ENCODE assay signal across 8 mouse cellular contexts in genomic region chr1:153101327-153101880, GRCm38 (mm10).
DNase-seq lines count a peak whose midpoint lies in the region; ATAC-seq and TF ChIP-seq lines count a peak whose summit lies in the region.

No protein-coding gene starts in this region.

- H3K4me2 ChIP-seq in forebrain, postnatal 0 days (ENCODE audit: low read depth), result no peak overlapping the region
- no peak overlapping the region for H3K4me2 ChIP-seq in liver, embryonic 14.5 days (ENCODE audit: low read depth)

- H3K27ac ChIP-seq in forebrain, postnatal 0 days (ENCODE audit: low read depth, low read length), result no peak overlapping the region
- no peak overlapping the region for H3K27ac ChIP-seq in liver, embryonic 14.5 days

- H3K36me3 ChIP-seq in forebrain, postnatal 0 days (ENCODE audit: insufficient read depth), result peaks cover 4% of the 10 kb centered on the region
- H3K36me3 ChIP-seq in liver, embryonic 14.5 days (replicated peaks; ENCODE audit: control insufficient read depth, insufficient read depth, low read depth), result no peaks in the 10 kb centered on the region

- no peaks in the 10 kb centered on the region for H3K27me3 ChIP-seq in forebrain, postnatal 0 days (ENCODE audit: insufficient read depth, low read length)
- H3K27me3 ChIP-seq in liver, embryonic 14.5 days (ENCODE audit: control insufficient read depth, insufficient read depth, low read length), result no peaks in the 10 kb centered on the region

- no peak overlapping the region for H3K4me3 ChIP-seq in forebrain, postnatal 0 days (ENCODE audit: low read depth, low read length)
- H3K4me3 ChIP-seq in liver, embryonic 14.5 days (ENCODE audit: insufficient read depth in 1 of 2, low read depth in 2 of 2, low read length in 2 of 2), result no peak overlapping the region

- WGBS in forebrain, postnatal 0 days, result 36% methylated on average over 9 of the region's 9 CpGs
- WGBS in liver, embryonic 14.5 days (ENCODE audit: insufficient replicate concordance), result 16% methylated on average over 9 of the region's 9 CpGs

- no peak for TF ChIP-seq EP300 in liver, embryonic 14.5 days (IDR thresholded peaks at IDR 0.05; ENCODE audit: low read depth)

- no peak for ATAC-seq in forebrain, postnatal 0 days
- no peak for ATAC-seq in liver, embryonic 14.5 days (ENCODE audit: insufficient read depth)
- no peak for ATAC-seq in monocyte, adult 5-6 weeks (replicated peaks; ENCODE audit: insufficient number of reproducible peaks, low FRiP score, low TSS enrichment, poor library complexity, severe bottlenecking)

- no peak overlapping the region for H3K9ac ChIP-seq in forebrain, postnatal 0 days
- H3K9ac ChIP-seq in liver, embryonic 14.5 days (replicated peaks), result no peak overlapping the region

- TF ChIP-seq CTCF in forebrain, postnatal 0 days (IDR thresholded peaks at IDR 0.05; ENCODE audit: low read depth), result peak; percentile 75
- TF ChIP-seq CTCF in liver, embryonic 14.5 days (IDR thresholded peaks at IDR 0.05; ENCODE audit: low read depth), result peak; percentile 75

- DNase-seq in 3134 (ENCODE audit: extremely low read depth, insufficient read length, low spot score) (peak; percentile 47), 416B (ENCODE audit: low read depth) (peak; percentile 68)
- DNase-seq in adrenal gland, postnatal 36 days, result peak; percentile 62 to 78
- peak; percentile 67 for DNase-seq in forebrain, postnatal 0 days
- peak; percentile 20 for DNase-seq in kidney, adult 11 months
- peak in 2 of 3 experiments; percentile 11 to 22 for DNase-seq in liver, embryonic 14.5 days (ENCODE audit: low read depth in 3 of 3, low spot score in 3 of 3)
- DNase-seq in right cerebral cortex, postnatal 14 days, result peak; percentile 45

- H3K9me3 ChIP-seq in forebrain, postnatal 0 days (ENCODE audit: low read length), result no peaks in the 10 kb centered on the region
- H3K9me3 ChIP-seq in liver, embryonic 14.5 days (ENCODE audit: control insufficient read depth, low read length), result no peaks in the 10 kb centered on the region

- H3K4me1 ChIP-seq in forebrain, postnatal 0 days (ENCODE audit: insufficient read depth), result no peaks in the 10 kb centered on the region
- peaks cover 0 to 7% of the 10 kb centered on the region in 2 experiments; a peak in 1 of 4 replicates for H3K4me1 ChIP-seq in liver, embryonic 14.5 days (replicated peaks; ENCODE audit: control insufficient read depth in 2 of 2, insufficient read depth in 2 of 2, low read length in 1 of 2)

Comparison
In these comparisons a context has a peak if more than half of its experiments do, and no peak if none do; other contexts are left out.
1. DNase-seq: peak in every context shown above with its lines; median percentile 70 in adrenal gland, postnatal 36 days; 68 in 416B; 67 in forebrain, postnatal 0 days; 47 in 3134; 45 in right cerebral cortex, postnatal 14 days; 20 in kidney, adult 11 months; 16 in liver, embryonic 14.5 days.